31 mouse cellular contexts compared by ENCODE assay signal in genomic region chr2:30501701-30502100, GRCm38 (mm10).
"Had no signal": no experiment of that assay in that cellular context is flagged by ENCODE, and none has a peak within 500 bp of the region (broad histone marks: within the 10 kb centered on the region; RNA-seq: fewer than 3 reads in every experiment).

No protein-coding gene starts in this region.

- H3K9me3 ChIP-seq: limb, embryonic 10.5 days; limb, embryonic 12.5 days; limb, embryonic 15.5 days; liver, embryonic 12.5 days; liver, embryonic 15.5 days; lung, embryonic 15.5 days; midbrain, embryonic 12.5 days; midbrain, embryonic 13.5 days; midbrain, embryonic 15.5 days had no signal

- H3K27me3 ChIP-seq: limb, embryonic 12.5 days; limb, embryonic 13.5 days; limb, embryonic 15.5 days; liver, embryonic 12.5 days; liver, embryonic 13.5 days; liver, embryonic 15.5 days; lung, embryonic 15.5 days; midbrain, embryonic 12.5 days; midbrain, embryonic 13.5 days; midbrain, embryonic 15.5 days had no signal

- H3K4me3 ChIP-seq: limb, embryonic 10.5 days; limb, embryonic 12.5 days; limb, embryonic 13.5 days; limb, embryonic 15.5 days; liver, embryonic 12.5 days; liver, embryonic 13.5 days; liver, embryonic 15.5 days; lung, embryonic 15.5 days; megakaryocyte, embryonic 14.5 days; midbrain, embryonic 10.5 days; midbrain, embryonic 12.5 days; midbrain, embryonic 13.5 days; midbrain, embryonic 15.5 days; myocyte had no signal

- DNase-seq: left cerebral cortex, postnatal 4 days; liver; liver, embryonic 13.5 days; liver, postnatal 0 days; lung, adult 18-20 months; lung, adult 2 months; lung, embryonic 14.5 days; lung, postnatal 10 days; lung, postnatal 14 days; lung, postnatal 36 days; lung, postnatal 4 days; midbrain, embryonic 14.5 days had no signal

- ATAC-seq: liver, embryonic 12.5 days; liver, postnatal 0 days; lung, postnatal 0 days; midbrain, embryonic 13.5 days; midbrain, embryonic 15.5 days; midbrain, embryonic 16.5 days had no signal

- H3K4me2 ChIP-seq: limb, embryonic 12.5 days; limb, embryonic 13.5 days; limb, embryonic 15.5 days; liver, embryonic 11.5 days; liver, embryonic 12.5 days; liver, embryonic 13.5 days; liver, embryonic 15.5 days; lung, embryonic 14.5 days; lung, embryonic 15.5 days; midbrain, embryonic 11.5 days; midbrain, embryonic 12.5 days; midbrain, embryonic 13.5 days; midbrain, embryonic 15.5 days had no signal

- H3K4me1 ChIP-seq: liver, embryonic 15.5 days; midbrain, embryonic 15.5 days had no signal

- H3K27ac ChIP-seq: limb, embryonic 10.5 days; limb, embryonic 12.5 days; limb, embryonic 13.5 days; limb, embryonic 15.5 days; liver, embryonic 12.5 days; liver, embryonic 13.5 days; liver, embryonic 14.5 days; liver, embryonic 15.5 days; lung, embryonic 15.5 days; macrophage; midbrain, embryonic 10.5 days; midbrain, embryonic 12.5 days; midbrain, embryonic 13.5 days; midbrain, embryonic 15.5 days had no signal

- H3K36me3 ChIP-seq: limb, embryonic 10.5 days; limb, embryonic 12.5 days; limb, embryonic 13.5 days; limb, embryonic 15.5 days; liver, embryonic 12.5 days; liver, embryonic 13.5 days; liver, embryonic 15.5 days; lung, embryonic 15.5 days; midbrain, embryonic 10.5 days; midbrain, embryonic 12.5 days; midbrain, embryonic 13.5 days; midbrain, embryonic 15.5 days had no signal

- H3K9ac ChIP-seq: limb, embryonic 12.5 days; limb, embryonic 13.5 days; limb, embryonic 15.5 days; liver, embryonic 12.5 days; liver, embryonic 13.5 days; liver, embryonic 14.5 days; liver, embryonic 15.5 days; liver, postnatal 0 days; lung, embryonic 14.5 days; lung, embryonic 15.5 days; midbrain, embryonic 12.5 days; midbrain, embryonic 13.5 days; midbrain, embryonic 15.5 days had no signal
